Mouse (Mus musculus) left cerebral cortex, adult 2 months (tissue): ENCODE data around the gene Lcn2. TPM values are rescaled to one million over a fixed set of nuclear protein-coding genes. Genes with fewer than 3 reads are reported as not detected.
A peak's percentile ranks its signal among the peaks of the same experiment; 100 is the strongest.

Experiments
- DNase-seq, 2 experiments: peaks; one replicate each; pipeline ENCODE4 v3.0.0; 2021 to 2022; ENCODE audit warnings: low spot score in 2 of 2, mixed read lengths in 1 of 2; ENCODE audit errors: extremely low spot score in 1 of 2
- H3K27ac ChIP-seq: fragments of 200-600 bp; 2 replicates; pipeline ENCODE4 v1.8.1; 2022
- H3K4me3 ChIP-seq: fragments of 200-600 bp; 2 replicates; pipeline ENCODE4 v1.8.1; 2022
- CTCF ChIP-seq: fragments of 200-600 bp; IDR thresholded peaks from 2 replicates; pipeline ENCODE4 v1.8.1; 2022; ENCODE audit warnings: antibody characterized with exemption, mild to moderate bottlenecking, moderate library complexity
- intact Hi-C: fragments of 180-260 bp; cut with DNase I; formaldehyde crosslinking; loops from one replicate; pipeline ENCODE4 v1.15.1; 2025
- total RNA-seq, 2 experiments: library from RNA; stranded (reverse); gene quantifications; 2 replicates each; pipeline ENCODE4 v1.2.3; 2021

The Lcn2 gene
- total RNA-seq, 2 experiments from 2014 or later = 0.44 to 19.4 TPM

DNA sequence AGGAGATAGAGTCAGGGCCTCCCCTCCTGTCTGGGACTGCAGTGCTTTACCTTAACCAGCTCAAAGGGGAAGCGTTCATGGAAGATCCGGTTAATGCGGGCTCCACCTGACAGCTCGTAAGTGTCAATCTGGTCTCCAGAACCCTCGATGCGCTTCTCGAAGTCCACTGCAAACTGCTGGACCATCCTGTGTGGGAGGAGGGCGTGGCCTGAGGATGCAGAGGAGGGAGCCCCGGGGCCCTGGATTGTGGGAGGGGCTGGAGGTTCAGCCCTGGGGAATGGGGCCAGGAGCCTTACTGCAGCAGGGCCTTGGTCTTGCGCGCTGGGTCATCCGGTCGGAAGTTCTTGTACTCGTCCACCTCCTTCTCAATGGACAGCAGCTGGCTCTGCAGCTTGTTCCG lies 52.2 kb downstream of the Lcn2 start:
- Histone ChIP-seq H3K27ac (peak overlapping the region; percentile 51; the same call in 1 of the 2 replicates), H3K4me3 (no peak overlapping the region)
- TF ChIP-seq CTCF = no peak
- DNase-seq = no peak
- intact Hi-C loops = no loop called here

Other genes starting within 250 kb of the Lcn2 start
- gene Prrc2b, start 237.2 kb downstream of the Lcn2 start, total RNA-seq = 100 to 1,000 TPM; 268 to 280 TPM
- 10 to 100 TPM; 23.7 to 25.3 TPM for gene Pomt1, start 151.7 kb downstream of the Lcn2 start, total RNA-seq
- gene Uck1, start 128.1 kb downstream of the Lcn2 start, total RNA-seq = 10 to 100 TPM; 45.9 to 47.1 TPM
- gene Golga2, start 100.9 kb downstream of the Lcn2 start, total RNA-seq = 10 to 100 TPM; 83.2 to 86.4 TPM
- gene Swi5, start 100.2 kb downstream of the Lcn2 start, total RNA-seq = 100 to 1,000 TPM; 186 to 193 TPM
- gene Ciz1, start 35.9 kb downstream of the Lcn2 start, total RNA-seq = 10 to 100 TPM; 89.7 to 90.1 TPM
- gene Dnm1, start 34.9 kb downstream of the Lcn2 start, total RNA-seq = 1,000 to 10,000 TPM; 1,259 to 1,310 TPM
- 100 to 1,000 TPM; 341 to 349 TPM for gene 1110008P14Rik, start 6.3 kb downstream of the Lcn2 start, total RNA-seq
- 10 to 100 TPM; 47.2 to 47.8 TPM for gene Ptges2, start 7.6 kb upstream of the Lcn2 start, total RNA-seq
- gene Naif1, start 62.2 kb upstream of the Lcn2 start, total RNA-seq = 1 to 10 TPM; 3.3 to 3.7 TPM
- gene Slc25a25, start 63.2 kb upstream of the Lcn2 start, total RNA-seq = 10 to 100 TPM; 65.2 to 79.1 TPM
- gene Fam102a, start 147.1 kb upstream of the Lcn2 start, total RNA-seq = 10 to 100 TPM; 61.1 to 64.8 TPM
- 10 to 100 TPM; 79.4 to 82.6 TPM for gene Dpm2, start 182.6 kb upstream of the Lcn2 start, total RNA-seq
- gene Pip5kl1, start 186.5 kb upstream of the Lcn2 start, total RNA-seq = 10 to 100 TPM; 10.1 to 14.1 TPM
- 1 to 10 TPM in 1 of 2 experiments, under 1 TPM in 1; 0.75 to 1.1 TPM for gene 9430097D07Rik, start 187.4 kb upstream of the Lcn2 start, total RNA-seq
- gene St6galnac4, start 198.8 kb upstream of the Lcn2 start, total RNA-seq = 10 to 100 TPM; 37.2 to 38.0 TPM
- 100 to 1,000 TPM; 122 to 133 TPM for gene St6galnac6, start 211.5 kb upstream of the Lcn2 start, total RNA-seq
- 100 to 1,000 TPM; 140 to 153 TPM for gene Ak1, start 233.5 kb upstream of the Lcn2 start, total RNA-seq